Mouse (Mus musculus) brain, embryonic 14.5 days (tissue): Measurements from ENCODE around the gene Gm498.

Source experiments
- CTCF ChIP-seq: fragments of 200-500 bp; IDR thresholded peaks from 2 replicates; pipeline ENCODE4 v1.5.1; 2012; ENCODE audit warnings: inconsistent platforms, mild to moderate bottlenecking, moderate library complexity, borderline replicate concordance; ENCODE audit not compliant: insufficient read depth, insufficient read length; ENCODE audit errors: extremely low read depth
- POLR2A ChIP-seq: fragments of 200-500 bp; IDR thresholded peaks from 2 replicates; pipeline ENCODE4 v1.6.1; 2012; ENCODE audit warnings: mild to moderate bottlenecking, inconsistent platforms, borderline replicate concordance; ENCODE audit not compliant: poor library complexity, insufficient read depth, insufficient read length, severe bottlenecking; ENCODE audit errors: extremely low read depth

DNA sequence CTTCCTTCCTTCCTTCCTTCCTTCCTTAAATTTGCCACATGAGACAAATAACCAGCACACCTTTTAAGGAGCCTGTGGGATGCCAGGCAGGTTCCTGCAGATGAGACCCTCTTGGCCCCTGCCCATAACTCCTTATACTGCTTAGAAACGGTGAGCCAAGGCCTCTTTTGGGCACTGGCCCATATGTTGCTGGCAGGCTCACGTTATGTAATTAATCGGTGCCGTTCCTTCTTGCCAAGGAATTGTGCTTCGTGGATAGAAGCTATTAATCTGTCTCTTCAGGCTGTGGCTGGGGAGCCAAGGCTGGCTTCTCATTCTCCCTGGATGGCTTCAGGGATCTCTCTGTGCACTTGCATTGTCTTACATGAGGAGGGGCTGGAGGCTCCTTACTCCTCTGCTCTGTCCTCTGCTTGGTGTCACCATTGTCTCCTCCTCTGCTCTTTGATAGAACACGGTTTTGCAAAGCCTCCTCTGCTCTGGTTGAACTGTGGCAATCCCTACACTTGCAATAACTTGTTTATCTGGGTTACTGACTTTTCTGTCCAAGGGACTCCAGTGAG lies 77.9 kb downstream of the Gm498 start:
- TF ChIP-seq CTCF (no peak), POLR2A (no peak)
